Mouse (Mus musculus): Measurements from ENCODE around the gene Cish. TPM values are rescaled to one million over a fixed set of nuclear protein-coding genes. Genes with fewer than 3 reads are reported as not detected.

Gene Cish
- total and polyA plus RNA-seq, 2 experiments from 2014 or later: 62.6 to 149 TPM

- peak overlapping the region; percentile 48; the same call in 1 of the 2 replicates for H3K9ac ChIP-seq (replicated peaks; ENCODE audit: low read depth, low read length)
- DNase-seq (ENCODE audit: low spot score) (no peak), ATAC-seq (ENCODE audit: insufficient read depth, low read depth) (peak; percentile 7)
- no peaks in the 10 kb centered on the region for H3K27me3 ChIP-seq (ENCODE audit: control insufficient read depth, insufficient read depth, low read length)
- H3K4me3 ChIP-seq (ENCODE audit: low read depth, low read length): peak overlapping the region; percentile 77
- H3K36me3 ChIP-seq (replicated peaks; ENCODE audit: control insufficient read depth, insufficient read depth, low read length): peaks cover 13% of the 10 kb centered on the region
- H3K4me1 ChIP-seq (ENCODE audit: control insufficient read depth, insufficient read depth): peaks cover 16% of the 10 kb centered on the region
- peak overlapping the region; percentile 89 for H3K4me2 ChIP-seq (ENCODE audit: low read depth, low read length)
- no peaks in the 10 kb centered on the region for H3K9me3 ChIP-seq (replicated peaks; ENCODE audit: control insufficient read depth, low read length)
- no peak for TF ChIP-seq CTCF (IDR thresholded peaks at IDR 0.05; ENCODE audit: low read depth)
- no peak for TF ChIP-seq EP300 (IDR thresholded peaks at IDR 0.05; ENCODE audit: low read depth)
- H3K27ac ChIP-seq (ENCODE audit: low read depth): peak overlapping the region; percentile 94
- 0% methylated on average over 14 of the region's 14 CpGs for WGBS
These were observed 215 bp downstream of the Cish start for GRCm38 (mm10) chr9:107296041-107296440.

DNA sequence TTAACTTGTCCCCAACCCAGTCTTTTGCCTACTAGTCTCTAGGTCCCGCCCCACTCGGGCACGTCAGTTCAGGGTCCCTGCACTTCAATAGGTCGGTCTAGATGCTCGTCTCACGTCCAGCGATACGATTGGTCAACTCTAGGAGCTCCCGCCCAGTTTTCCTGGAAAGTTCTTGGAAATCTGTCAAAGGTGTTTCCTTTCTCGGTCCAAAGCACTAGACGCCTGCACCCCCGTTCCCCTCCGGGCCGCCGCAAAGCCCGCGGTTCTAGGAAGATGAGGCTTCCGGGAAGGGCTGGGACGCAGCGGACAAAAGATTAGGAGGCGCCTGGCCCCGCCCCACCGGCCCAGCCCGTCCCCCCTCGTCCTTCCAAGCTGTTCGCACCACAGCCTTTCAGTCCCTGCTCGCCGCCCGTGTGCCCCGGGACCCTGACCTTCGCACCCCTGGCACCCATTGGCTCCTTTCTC, 707 bp downstream of the Cish start:
- peak; percentile 84; the same call in 1 of the 2 replicates for TF ChIP-seq EP300 (IDR thresholded peaks at IDR 0.05; ENCODE audit: low read depth)
- no peak for TF ChIP-seq CTCF (IDR thresholded peaks at IDR 0.05; ENCODE audit: low read depth)
- DNase-seq (ENCODE audit: low spot score) (peak; percentile 97), ATAC-seq (ENCODE audit: insufficient read depth, low read depth) (peak; percentile 92)
- Histone ChIP-seq H3K4me1 (ENCODE audit: control insufficient read depth, insufficient read depth) (peaks cover 17% of the 10 kb centered on the region), H3K36me3 (replicated peaks; ENCODE audit: control insufficient read depth, insufficient read depth, low read length) (peaks cover 18% of the 10 kb centered on the region), H3K9me3 (replicated peaks; ENCODE audit: control insufficient read depth, low read length) (no peaks in the 10 kb centered on the region), H3K27ac (ENCODE audit: low read depth) (peak overlapping the region; percentile 94), H3K4me3 (ENCODE audit: low read depth, low read length) (peak overlapping the region; percentile 77), H3K27me3 (ENCODE audit: control insufficient read depth, insufficient read depth, low read length) (no peaks in the 10 kb centered on the region), H3K9ac (replicated peaks; ENCODE audit: low read depth, low read length) (peak overlapping the region; percentile 83), H3K4me2 (ENCODE audit: low read depth, low read length) (peak overlapping the region; percentile 89)
- WGBS: under 1% methylated on average over 31 of the region's 31 CpGs

DNA sequence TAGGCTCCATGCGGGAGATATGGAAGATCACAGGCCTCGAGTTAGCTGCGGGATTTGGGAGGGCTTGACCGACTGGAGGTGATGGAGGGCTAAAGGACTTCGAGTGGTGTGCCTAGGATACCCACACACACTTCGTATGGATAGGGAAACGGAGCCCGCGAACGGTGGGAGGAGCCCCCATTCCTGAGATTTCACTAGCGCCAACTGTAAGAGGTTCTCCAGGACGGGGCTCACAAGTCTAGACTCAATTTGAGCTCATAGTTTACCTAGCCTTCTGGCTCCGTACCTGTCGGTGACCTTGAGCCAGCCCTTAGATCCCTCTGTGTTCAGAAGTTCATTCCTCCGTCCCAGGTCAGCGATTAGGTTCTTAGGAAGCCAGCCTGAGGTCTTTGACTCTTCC, 1.2 kb downstream of the Cish start:
- 7% methylated on average over 16 of the region's 16 CpGs for WGBS
- no peaks in the 10 kb centered on the region for H3K27me3 ChIP-seq (ENCODE audit: control insufficient read depth, insufficient read depth, low read length)
- H3K27ac ChIP-seq (ENCODE audit: low read depth): peak overlapping the region; percentile 94
- ATAC-seq (ENCODE audit: insufficient read depth, low read depth) (no peak), DNase-seq (ENCODE audit: low spot score) (no peak)
- peaks cover 20% of the 10 kb centered on the region for H3K4me1 ChIP-seq (ENCODE audit: control insufficient read depth, insufficient read depth)
- no peaks in the 10 kb centered on the region for H3K9me3 ChIP-seq (replicated peaks; ENCODE audit: control insufficient read depth, low read length)
- peak overlapping the region; percentile 89 for H3K4me2 ChIP-seq (ENCODE audit: low read depth, low read length)
- peaks cover 23% of the 10 kb centered on the region for H3K36me3 ChIP-seq (replicated peaks; ENCODE audit: control insufficient read depth, insufficient read depth, low read length)
- peak overlapping the region; percentile 77 for H3K4me3 ChIP-seq (ENCODE audit: low read depth, low read length)
- peak overlapping the region; percentile 83 for H3K9ac ChIP-seq (replicated peaks; ENCODE audit: low read depth, low read length)
- TF ChIP-seq CTCF (IDR thresholded peaks at IDR 0.05; ENCODE audit: low read depth): no peak
- no peak for TF ChIP-seq EP300 (IDR thresholded peaks at IDR 0.05; ENCODE audit: low read depth)

- Histone ChIP-seq H3K27me3 (ENCODE audit: control insufficient read depth, insufficient read depth, low read length) (no peaks in the 10 kb centered on the region), H3K9ac (replicated peaks; ENCODE audit: low read depth, low read length) (peak overlapping the region; percentile 83), H3K27ac (ENCODE audit: low read depth) (peak overlapping the region; percentile 94), H3K4me2 (ENCODE audit: low read depth, low read length) (peak overlapping the region; percentile 89), H3K4me3 (ENCODE audit: low read depth, low read length) (peak overlapping the region; percentile 77), H3K4me1 (ENCODE audit: control insufficient read depth, insufficient read depth) (peaks cover 26% of the 10 kb centered on the region), H3K9me3 (replicated peaks; ENCODE audit: control insufficient read depth, low read length) (no peaks in the 10 kb centered on the region), H3K36me3 (replicated peaks; ENCODE audit: control insufficient read depth, insufficient read depth, low read length) (peaks cover 23% of the 10 kb centered on the region)
- DNase-seq (ENCODE audit: low spot score) (no peak), ATAC-seq (ENCODE audit: insufficient read depth, low read depth) (no peak)
- TF ChIP-seq CTCF (IDR thresholded peaks at IDR 0.05; ENCODE audit: low read depth): no peak
- TF ChIP-seq EP300 (IDR thresholded peaks at IDR 0.05; ENCODE audit: low read depth): no peak
- 64% methylated on average over 4 of the region's 4 CpGs for WGBS
These were observed 1.8 kb downstream of the Cish start for GRCm38 (mm10) chr9:107297658-107298057.

GRCm38 (mm10) chr9:107298059-107298780, 2.4 kb downstream of the Cish start:
- Histone ChIP-seq H3K27ac (ENCODE audit: low read depth) (peak overlapping the region; percentile 94), H3K27me3 (ENCODE audit: control insufficient read depth, insufficient read depth, low read length) (no peaks in the 10 kb centered on the region), H3K36me3 (replicated peaks; ENCODE audit: control insufficient read depth, insufficient read depth, low read length) (peaks cover 23% of the 10 kb centered on the region), H3K9ac (replicated peaks; ENCODE audit: low read depth, low read length) (peak overlapping the region; percentile 83), H3K9me3 (replicated peaks; ENCODE audit: control insufficient read depth, low read length) (no peaks in the 10 kb centered on the region), H3K4me3 (ENCODE audit: low read depth, low read length) (peak overlapping the region; percentile 77), H3K4me1 (ENCODE audit: control insufficient read depth, insufficient read depth) (peaks cover 31% of the 10 kb centered on the region), H3K4me2 (ENCODE audit: low read depth, low read length) (peak overlapping the region; percentile 89)
- TF ChIP-seq CTCF (IDR thresholded peaks at IDR 0.05; ENCODE audit: low read depth): no peak
- TF ChIP-seq EP300 (IDR thresholded peaks at IDR 0.05; ENCODE audit: low read depth): no peak
- ATAC-seq (ENCODE audit: insufficient read depth, low read depth) (peak; percentile 40), DNase-seq (ENCODE audit: low spot score) (peak; percentile 79)
- 34% methylated on average over 8 of the region's 8 CpGs for WGBS
